Mouse (Mus musculus): ENCODE data around the gene Mlf2. TPM values are rescaled to one million over a fixed set of nuclear protein-coding genes. Genes with fewer than 3 reads are reported as not detected.

The Mlf2 gene
- polyA plus RNA-seq, 1 experiment: 547 TPM

GRCm38 (mm10) chr6:124953991-124954715 is 23.0 kb downstream of the Mlf2 start:
- no peaks in the 10 kb centered on the region for H3K27me3 ChIP-seq (ENCODE audit: control insufficient read depth, insufficient read depth, insufficient read length)
- H3K36me3 ChIP-seq (ENCODE audit: control insufficient read depth, insufficient read depth): peaks cover 22% of the 10 kb centered on the region
- no peaks in the 10 kb centered on the region for H3K79me2 ChIP-seq (ENCODE audit: control insufficient read depth, insufficient read depth)
- no peaks in the 10 kb centered on the region for H3K79me3 ChIP-seq (ENCODE audit: low read depth)
- H3ac ChIP-seq (ENCODE audit: control insufficient read depth, insufficient read length, low read depth): no peak overlapping the region
- no peak overlapping the region for H3K4me3 ChIP-seq (ENCODE audit: insufficient read depth, poor library complexity, severe bottlenecking)
- no peak for TF ChIP-seq MYOG (IDR thresholded peaks at IDR 0.05; ENCODE audit: control insufficient read depth, extremely low read depth, insufficient read length)
- TF ChIP-seq USF1 (IDR thresholded peaks at IDR 0.05; ENCODE audit: low read depth): no peak
- TF ChIP-seq MAX (IDR thresholded peaks at IDR 0.05): no peak

GRCm38 (mm10) chr6:124955212-124955611 is 24.0 kb downstream of the Mlf2 start:
- Histone ChIP-seq H3K4me3 (ENCODE audit: insufficient read depth, poor library complexity, severe bottlenecking) (no peak overlapping the region), H3K79me3 (ENCODE audit: low read depth) (no peaks in the 10 kb centered on the region), H3ac (ENCODE audit: control insufficient read depth, insufficient read length, low read depth) (no peak overlapping the region), H3K27me3 (ENCODE audit: control insufficient read depth, insufficient read depth, insufficient read length) (no peaks in the 10 kb centered on the region), H3K36me3 (ENCODE audit: control insufficient read depth, insufficient read depth) (peaks cover 32% of the 10 kb centered on the region), H3K79me2 (ENCODE audit: control insufficient read depth, insufficient read depth) (no peaks in the 10 kb centered on the region)
- TF ChIP-seq MAX (IDR thresholded peaks at IDR 0.05): no peak
- no peak for TF ChIP-seq CTCF (IDR thresholded peaks at IDR 0.05; ENCODE audit: control insufficient read depth, insufficient read depth, insufficient read length)
- TF ChIP-seq MYOD1 (IDR thresholded peaks at IDR 0.05; ENCODE audit: control insufficient read depth, insufficient read length, low read depth): no peak
- no peak for TF ChIP-seq FOSL1 (IDR thresholded peaks at IDR 0.05; ENCODE audit: insufficient read depth, low read length, poor library complexity, severe bottlenecking)
- TF ChIP-seq CEBPB (IDR thresholded peaks at IDR 0.05; ENCODE audit: low read depth): no peak
- TF ChIP-seq MYOG (IDR thresholded peaks at IDR 0.05; ENCODE audit: control insufficient read depth, extremely low read depth, insufficient read length): no peak
- TF ChIP-seq USF1 (IDR thresholded peaks at IDR 0.05; ENCODE audit: low read depth): no peak

- H3ac ChIP-seq (ENCODE audit: control insufficient read depth, insufficient read length, low read depth): no peak overlapping the region
- no peak overlapping the region for H3K4me3 ChIP-seq (ENCODE audit: insufficient read depth, poor library complexity, severe bottlenecking)
- H3K79me3 ChIP-seq (ENCODE audit: low read depth): peaks cover 4% of the 10 kb centered on the region
- peaks cover 12% of the 10 kb centered on the region for H3K79me2 ChIP-seq (ENCODE audit: control insufficient read depth, insufficient read depth)
- TF ChIP-seq MYOD1 (IDR thresholded peaks at IDR 0.05; ENCODE audit: control insufficient read depth, insufficient read length, low read depth) (no peak), USF1 (IDR thresholded peaks at IDR 0.05; ENCODE audit: low read depth) (no peak), MYOG (IDR thresholded peaks at IDR 0.05; ENCODE audit: control insufficient read depth, extremely low read depth, insufficient read length) (no peak), MAX (IDR thresholded peaks at IDR 0.05) (no peak), CTCF (IDR thresholded peaks at IDR 0.05; ENCODE audit: control insufficient read depth, insufficient read depth, insufficient read length) (no peak)
- H3K27me3 ChIP-seq (ENCODE audit: control insufficient read depth, insufficient read depth, insufficient read length): no peaks in the 10 kb centered on the region
- peaks cover 56% of the 10 kb centered on the region for H3K36me3 ChIP-seq (ENCODE audit: control insufficient read depth, insufficient read depth)
Observed at GRCm38 (mm10) chr6:124958127-124958526, 26.9 kb downstream of the Mlf2 start.

GRCm38 (mm10) chr6:124959960-124960359 is 28.8 kb downstream of the Mlf2 start:
- TF ChIP-seq USF1 (IDR thresholded peaks at IDR 0.05; ENCODE audit: low read depth) (no peak), MYOG (IDR thresholded peaks at IDR 0.05; ENCODE audit: control insufficient read depth, extremely low read depth, insufficient read length) (no peak), FOSL1 (IDR thresholded peaks at IDR 0.05; ENCODE audit: insufficient read depth, low read length, poor library complexity, severe bottlenecking) (no peak), MYOD1 (IDR thresholded peaks at IDR 0.05; ENCODE audit: control insufficient read depth, insufficient read length, low read depth) (no peak), MAX (IDR thresholded peaks at IDR 0.05) (no peak), CTCF (IDR thresholded peaks at IDR 0.05; ENCODE audit: control insufficient read depth, insufficient read depth, insufficient read length) (no peak), CEBPB (IDR thresholded peaks at IDR 0.05; ENCODE audit: low read depth) (no peak)
- peaks cover 66% of the 10 kb centered on the region for H3K36me3 ChIP-seq (ENCODE audit: control insufficient read depth, insufficient read depth)
- no peak overlapping the region for H3K4me3 ChIP-seq (ENCODE audit: insufficient read depth, poor library complexity, severe bottlenecking)

DNA sequence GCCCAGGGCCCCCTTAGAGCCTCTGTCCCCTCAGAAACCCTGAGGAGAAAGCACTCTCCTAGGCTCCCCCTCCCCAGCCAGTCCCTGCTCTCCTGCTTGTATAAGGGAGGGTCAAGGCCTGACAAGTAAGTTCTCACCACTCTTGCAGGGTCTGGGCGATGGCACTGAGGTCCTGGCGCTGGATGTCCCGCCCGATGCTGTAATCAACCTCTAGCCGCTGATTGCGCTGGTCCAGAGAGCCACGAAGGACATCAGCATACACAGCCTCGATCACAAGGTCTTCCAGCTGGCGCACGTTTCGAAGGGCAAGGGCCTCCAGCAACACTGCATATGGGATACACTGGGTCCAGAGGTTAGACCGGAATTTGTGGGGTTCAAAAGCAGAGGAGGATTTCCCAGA is 29.8 kb downstream of the Mlf2 start:
- peaks cover 25% of the 10 kb centered on the region for H3K79me3 ChIP-seq (ENCODE audit: low read depth)
- peaks cover 63% of the 10 kb centered on the region for H3K36me3 ChIP-seq (ENCODE audit: control insufficient read depth, insufficient read depth)
- H3ac ChIP-seq (ENCODE audit: control insufficient read depth, insufficient read length, low read depth): no peak overlapping the region
- peaks cover 39% of the 10 kb centered on the region for H3K79me2 ChIP-seq (ENCODE audit: control insufficient read depth, insufficient read depth)
- TF ChIP-seq MAX (IDR thresholded peaks at IDR 0.05): no peak
- no peak for TF ChIP-seq MYOG (IDR thresholded peaks at IDR 0.05; ENCODE audit: control insufficient read depth, extremely low read depth, insufficient read length)
- TF ChIP-seq CEBPB (IDR thresholded peaks at IDR 0.05; ENCODE audit: low read depth): no peak
- TF ChIP-seq MYOD1 (IDR thresholded peaks at IDR 0.05; ENCODE audit: control insufficient read depth, insufficient read length, low read depth): no peak
- TF ChIP-seq FOSL1 (IDR thresholded peaks at IDR 0.05; ENCODE audit: insufficient read depth, low read length, poor library complexity, severe bottlenecking): no peak
- H3K27me3 ChIP-seq (ENCODE audit: control insufficient read depth, insufficient read depth, insufficient read length): no peaks in the 10 kb centered on the region
- H3K4me3 ChIP-seq (ENCODE audit: insufficient read depth, poor library complexity, severe bottlenecking): no peak overlapping the region

More at GRCm38 (mm10) chr6:124959960-124960359, 28.8 kb downstream of the Mlf2 start:
- Histone ChIP-seq H3K27me3 (ENCODE audit: control insufficient read depth, insufficient read depth, insufficient read length) (no peaks in the 10 kb centered on the region), H3K79me3 (ENCODE audit: low read depth) (peaks cover 20% of the 10 kb centered on the region), H3ac (ENCODE audit: control insufficient read depth, insufficient read length, low read depth) (no peak overlapping the region), H3K79me2 (ENCODE audit: control insufficient read depth, insufficient read depth) (peaks cover 31% of the 10 kb centered on the region)

DNA sequence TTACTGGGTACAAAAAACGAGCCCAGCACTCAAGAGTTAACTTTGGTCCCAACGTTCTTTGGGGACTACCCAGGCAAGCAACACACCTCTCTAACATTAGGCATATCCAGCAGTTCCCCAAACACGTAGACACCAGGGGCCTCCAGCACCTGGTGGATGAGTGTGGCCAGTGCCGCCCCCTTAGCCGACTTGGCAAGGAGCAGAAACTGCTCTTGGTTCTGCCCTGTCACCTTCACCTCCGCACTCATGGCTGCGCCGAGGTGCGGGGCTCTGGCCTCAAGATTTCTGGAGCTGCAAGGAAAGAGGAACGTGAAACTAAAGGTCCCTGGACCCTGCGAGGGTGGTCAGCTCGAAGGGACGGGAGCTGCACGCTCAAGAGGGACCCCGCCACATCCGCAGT is 33.5 kb downstream of the Mlf2 start:
- Histone ChIP-seq H3K79me2 (ENCODE audit: control insufficient read depth, insufficient read depth) (peaks cover 48% of the 10 kb centered on the region), H3K27me3 (ENCODE audit: control insufficient read depth, insufficient read depth, insufficient read length) (no peaks in the 10 kb centered on the region), H3K36me3 (ENCODE audit: control insufficient read depth, insufficient read depth) (peaks cover 39% of the 10 kb centered on the region), H3K4me3 (ENCODE audit: insufficient read depth, poor library complexity, severe bottlenecking) (peak overlapping the region; percentile 85), H3ac (ENCODE audit: control insufficient read depth, insufficient read length, low read depth) (peak overlapping the region; percentile 87), H3K79me3 (ENCODE audit: low read depth) (peaks cover 26% of the 10 kb centered on the region)
- TF ChIP-seq MAX (IDR thresholded peaks at IDR 0.05) (no peak), CEBPB (IDR thresholded peaks at IDR 0.05; ENCODE audit: low read depth) (no peak), USF1 (IDR thresholded peaks at IDR 0.05; ENCODE audit: low read depth) (no peak), MYOG (IDR thresholded peaks at IDR 0.05; ENCODE audit: control insufficient read depth, extremely low read depth, insufficient read length) (no peak), FOSL1 (IDR thresholded peaks at IDR 0.05; ENCODE audit: insufficient read depth, low read length, poor library complexity, severe bottlenecking) (no peak), CTCF (IDR thresholded peaks at IDR 0.05; ENCODE audit: control insufficient read depth, insufficient read depth, insufficient read length) (no peak), MYOD1 (IDR thresholded peaks at IDR 0.05; ENCODE audit: control insufficient read depth, insufficient read length, low read depth) (no peak)
